Mouse (Mus musculus) kidney, adult 2 months (tissue): ENCODE results near the gene Nlgn1. TPM values are rescaled to one million over a fixed set of nuclear protein-coding genes. Genes with fewer than 3 reads are reported as not detected.

ENCODE experiments used
- DNase-seq: peaks from one replicate; pipeline ENCODE4 v3.0.0; 2021
- H3K27ac ChIP-seq: fragments of 200-500 bp; 2 replicates; pipeline ENCODE4 v1.5.1; 2012; ENCODE audit warnings: low read depth, low read length, control low read depth, inconsistent platforms; ENCODE audit not compliant: insufficient read depth
- H3K27me3 ChIP-seq: fragments of 200-500 bp; replicated peaks from 2 replicates; pipeline ENCODE4 v1.6.1; 2012; ENCODE audit warnings: mild to moderate bottlenecking, moderate library complexity, low read length, inconsistent platforms; ENCODE audit not compliant: control insufficient read depth, insufficient read depth
- H3K36me3 ChIP-seq: fragments of 200-500 bp; 2 replicates; pipeline ENCODE4 v1.6.1; 2012; ENCODE audit warnings: mild to moderate bottlenecking, moderate library complexity, low read length, inconsistent platforms; ENCODE audit not compliant: control insufficient read depth, insufficient read depth
- H3K4me1 ChIP-seq: fragments of 200-500 bp; 2 replicates; pipeline ENCODE4 v1.6.1; 2011; ENCODE audit warnings: low read length; ENCODE audit not compliant: control insufficient read depth, insufficient read depth
- H3K4me3 ChIP-seq: fragments of 200-500 bp; 2 replicates; pipeline ENCODE4 v1.5.1; 2011; ENCODE audit warnings: mild to moderate bottlenecking, low read depth, low read length, control low read depth; ENCODE audit not compliant: insufficient read depth
- CTCF ChIP-seq: fragments of 200-500 bp; conservative IDR thresholded peaks from 2 replicates; pipeline ENCODE4 v1.5.1; 2011; ENCODE audit warnings: low read depth, mild to moderate bottlenecking, control low read depth, low read length, moderate library complexity, mixed read lengths; ENCODE audit not compliant: insufficient read depth, insufficient read length
- POLR2A ChIP-seq: fragments of 200-500 bp; IDR thresholded peaks from one replicate; pipeline ENCODE4 v1.6.1; 2011; ENCODE audit warnings: low read depth, low read length, control low read depth
- WGBS: fragments of 180-500 bp; shearing (Covaris S2); methylation state at CpG from one replicate; pipeline ENCODE4 v1.1.7; 2018; 5-methylcytosine and 5-hydroxymethylcytosine counted together
- polyA plus RNA-seq: library from polyadenylated mRNA; depleted of rRNA; stranded (reverse); fragments of >200 nt; gene quantifications from 2 replicates; pipeline ENCODE4 v1.2.3, GENCODE M21; 2012

The Nlgn1 gene
- polyA plus RNA-seq, 1 experiment, result 0.08 TPM

- Histone ChIP-seq H3K27ac (no peak overlapping the region), H3K4me3 (no peak overlapping the region), H3K4me1 (no peaks in the 10 kb centered on the region), H3K27me3 (no peaks in the 10 kb centered on the region), H3K36me3 (no peaks in the 10 kb centered on the region)
- DNase-seq, result no peak
- 65% methylated on average over 4 of the region's 4 CpGs for WGBS
- TF ChIP-seq POLR2A, result no peak
Observed at GRCm38 (mm10) chr3:25449356-25449755, 882.9 kb downstream of the Nlgn1 start.

- no peak for TF ChIP-seq POLR2A
- no peak for TF ChIP-seq CTCF
- WGBS, result 64% methylated on average over 1 of the region's 1 CpGs
- no peak for DNase-seq
- Histone ChIP-seq H3K27ac (no peak overlapping the region), H3K4me3 (no peak overlapping the region), H3K36me3 (no peaks in the 10 kb centered on the region), H3K27me3 (no peaks in the 10 kb centered on the region), H3K4me1 (no peaks in the 10 kb centered on the region)
Observed at GRCm38 (mm10) chr3:25447181-25447580, 885.1 kb downstream of the Nlgn1 start.

GRCm38 (mm10) chr3:25443657-25444056, 888.6 kb downstream of the Nlgn1 start:
- no peaks in the 10 kb centered on the region for H3K27me3 ChIP-seq
- 82% methylated on average over 3 of the region's 3 CpGs for WGBS
- H3K4me1 ChIP-seq, result no peaks in the 10 kb centered on the region
- TF ChIP-seq POLR2A, result no peak
- TF ChIP-seq CTCF, result no peak
- no peak overlapping the region for H3K27ac ChIP-seq
- no peak overlapping the region for H3K4me3 ChIP-seq
- H3K36me3 ChIP-seq, result no peaks in the 10 kb centered on the region
- no peak for DNase-seq

GRCm38 (mm10) chr3:25442617-25443016, 889.6 kb downstream of the Nlgn1 start:
- TF ChIP-seq POLR2A (no peak), CTCF (no peak)
- Histone ChIP-seq H3K4me1 (no peaks in the 10 kb centered on the region), H3K36me3 (no peaks in the 10 kb centered on the region), H3K4me3 (no peak overlapping the region), H3K27ac (no peak overlapping the region), H3K27me3 (no peaks in the 10 kb centered on the region)
- 94% methylated on average over 1 of the region's 1 CpGs for WGBS
- DNase-seq, result no peak

GRCm38 (mm10) chr3:25426931-25427330, 905.3 kb downstream of the Nlgn1 start:
- H3K27me3 ChIP-seq, result no peaks in the 10 kb centered on the region
- H3K4me3 ChIP-seq, result no peak overlapping the region
- H3K36me3 ChIP-seq, result no peaks in the 10 kb centered on the region
- no peak overlapping the region for H3K27ac ChIP-seq
- no peak for TF ChIP-seq CTCF
- no peak for TF ChIP-seq POLR2A
- no peaks in the 10 kb centered on the region for H3K4me1 ChIP-seq
- no peak for DNase-seq

- WGBS, result 85% methylated on average over 4 of the region's 4 CpGs
- no peak overlapping the region for H3K4me3 ChIP-seq
- TF ChIP-seq CTCF (no peak), POLR2A (no peak)
- H3K4me1 ChIP-seq, result no peaks in the 10 kb centered on the region
- H3K27ac ChIP-seq, result no peak overlapping the region
- no peaks in the 10 kb centered on the region for H3K27me3 ChIP-seq
- no peak for DNase-seq
- H3K36me3 ChIP-seq, result no peaks in the 10 kb centered on the region
Observed at GRCm38 (mm10) chr3:25412003-25412402, 920.3 kb downstream of the Nlgn1 start.
